Mouse (Mus musculus) inflammation-experienced regulatory T-cells, adult 6 months (primary cell): ENCODE results near the gene Spata5. TPM values are rescaled to one million over a fixed set of nuclear protein-coding genes. Genes with fewer than 3 reads are reported as not detected.

ENCODE experiments used
- polyA plus RNA-seq, 3 experiments: library from polyadenylated mRNA; unstranded; fragments of 100-300 nt; shearing (Covaris generic); gene quantifications; one replicate each; pipeline ENCODE4 v1.2.1; 2017

Gene Spata5
- polyA plus RNA-seq, 3 experiments from 2014 or later = 21.3 to 27.3 (median 26.5) TPM

Other genes starting within 250 kb of the Spata5 start
- gene Il21, start 187.3 kb upstream of the Spata5 start, polyA plus RNA-seq = 10 to 100 TPM in 1 of 3 experiments, 1 to 10 TPM in 2; 3.7 to 11.3 (median 6.7) TPM
- gene Bbs12, start 107.3 kb upstream of the Spata5 start, polyA plus RNA-seq = 1 to 10 TPM; 4.4 to 7.7 (median 7.7) TPM
- 1 to 10 TPM in 2 of 3 experiments, not detected in 1; 1.1 to 1.5 TPM for gene Cetn4, start 107.2 kb upstream of the Spata5 start, polyA plus RNA-seq
- 1 to 10 TPM; 1.5 to 2.6 (median 1.9) TPM for gene Fgf2, start 71.5 kb upstream of the Spata5 start, polyA plus RNA-seq
- gene Nudt6, start 315 bp downstream of the Spata5 start, polyA plus RNA-seq = 10 to 100 TPM in 2 of 3 experiments, 1 to 10 TPM in 1; 9.8 to 19.2 (median 14.1) TPM
- gene Spry1, start 220.1 kb downstream of the Spata5 start, polyA plus RNA-seq = 10 to 100 TPM in 2 of 3 experiments, 1 to 10 TPM in 1; 7.9 to 19.2 (median 16.0) TPM